Mouse (Mus musculus) midbrain, postnatal 0 days (tissue): ENCODE measurements at regions not wholly inside any gene's neighbourhood (a gene's known extent, or its start where the extent isn't known, plus 50 kb on each side); places are given as distances from the start of the nearest gene placed in this dataset.

Experiments used
- ATAC-seq: fragments of 200-750 bp; cut with Nextera tagmentation; 2 replicates; pipeline ENCODE4 v1.8.0; 2017; ENCODE audit warnings: moderate number of reproducible peaks, mild to moderate bottlenecking, moderate TSS enrichment, moderate library complexity; ENCODE audit not compliant: low FRiP score
- DNase-seq: peaks from one replicate; pipeline ENCODE4 v3.0.0-alpha.2; 2015; ENCODE audit warnings: low spot score
- H3K27ac ChIP-seq: fragments of 300-500 bp; sonication (generic); 2 replicates; pipeline ENCODE4 v1.5.1; 2014; ENCODE audit warnings: low read depth, mild to moderate bottlenecking, low read length, mixed read lengths
- H3K27me3 ChIP-seq: fragments of 300-500 bp; sonication (generic); 2 replicates; pipeline ENCODE4 v1.6.1; 2014; ENCODE audit warnings: low read length, control low read depth, mixed read lengths; ENCODE audit not compliant: insufficient read depth
- H3K36me3 ChIP-seq: fragments of 300-500 bp; sonication (generic); 2 replicates; pipeline ENCODE4 v1.6.1; 2014; ENCODE audit warnings: low read length, control low read depth, mixed read lengths; ENCODE audit not compliant: insufficient read depth
- H3K4me1 ChIP-seq: fragments of 300-500 bp; sonication (generic); 2 replicates; pipeline ENCODE4 v1.6.1; 2014; ENCODE audit warnings: mild to moderate bottlenecking, control low read depth, antibody characterized with exemption, low read length, mixed read lengths; ENCODE audit not compliant: insufficient read depth
- H3K4me2 ChIP-seq: fragments of 300-500 bp; sonication (generic); 2 replicates; pipeline ENCODE4 v1.6.1; 2014; ENCODE audit warnings: low read depth, mild to moderate bottlenecking, low read length, mixed read lengths; ENCODE audit not compliant: poor library complexity, severe bottlenecking
- H3K4me3 ChIP-seq: fragments of 300-500 bp; sonication (generic); 2 replicates; pipeline ENCODE4 v1.5.1; 2014; ENCODE audit warnings: low read depth, mild to moderate bottlenecking, low read length, moderate library complexity
- H3K9ac ChIP-seq: fragments of 300-500 bp; sonication (generic); replicated peaks from 2 replicates; pipeline ENCODE4 v1.6.1; 2014; ENCODE audit warnings: mild to moderate bottlenecking, low read length, moderate library complexity, mixed read lengths; ENCODE audit not compliant: poor library complexity, severe bottlenecking
- H3K9me3 ChIP-seq: fragments of 300-500 bp; sonication (generic); 2 replicates; pipeline ENCODE4 v1.6.1; 2016; ENCODE audit warnings: low read length, control low read depth
- CTCF ChIP-seq: IDR thresholded peaks from 2 replicates; pipeline ENCODE4 v1.5.1; 2016; ENCODE audit warnings: antibody characterized with exemption, mild to moderate bottlenecking
- WGBS: fragments of 180-500 bp; shearing (Covaris S2); extraction: QIAGEN DNeasy Blood & Tissue Kit; methylation state at CpG from one replicate; pipeline ENCODE4 v1.1.7; 2014; 5-methylcytosine and 5-hydroxymethylcytosine counted together

GRCm38 (mm10) chr14:110190987-110191607, 563.9 kb downstream of the Slitrk6 start:
- Histone ChIP-seq H3K4me1 (no peaks in the 10 kb centered on the region), H3K27me3 (no peaks in the 10 kb centered on the region), H3K9me3 (no peaks in the 10 kb centered on the region), H3K36me3 (no peaks in the 10 kb centered on the region), H3K4me3 (no peak overlapping the region), H3K4me2 (no peak overlapping the region), H3K9ac (no peak overlapping the region), H3K27ac (no peak overlapping the region)
- ATAC-seq: no peak
- WGBS: 54% methylated on average over 2 of the region's 2 CpGs
- TF ChIP-seq CTCF: no peak
- DNase-seq: no peak

DNA sequence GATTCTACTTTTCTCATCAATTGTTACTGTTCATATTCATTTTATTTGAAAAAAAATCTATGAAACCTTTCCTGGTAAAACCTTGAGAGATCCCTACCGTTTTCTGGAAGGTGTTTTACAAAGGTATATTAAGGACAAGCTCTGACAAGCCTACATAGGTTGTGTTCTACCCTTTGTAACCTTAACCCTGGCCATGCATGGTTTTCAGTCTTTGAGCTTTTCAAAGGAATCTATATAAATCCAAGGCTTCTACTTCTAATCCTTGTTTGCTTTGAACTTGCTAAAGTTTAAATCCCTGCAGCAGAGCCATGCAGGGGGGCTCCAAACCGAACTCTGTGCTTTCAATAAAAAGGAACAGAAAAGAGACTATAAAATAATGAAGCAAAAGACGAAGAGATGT, 564.5 kb downstream of the Slitrk6 start:
- Histone ChIP-seq H3K27ac (no peak overlapping the region), H3K4me1 (no peaks in the 10 kb centered on the region), H3K9ac (no peak overlapping the region), H3K27me3 (no peaks in the 10 kb centered on the region), H3K4me2 (no peak overlapping the region), H3K4me3 (no peak overlapping the region), H3K9me3 (no peaks in the 10 kb centered on the region), H3K36me3 (no peaks in the 10 kb centered on the region)
- no peak for ATAC-seq
- 34% methylated on average over 3 of the region's 3 CpGs for WGBS
- no peak for DNase-seq
- TF ChIP-seq CTCF: no peak

DNA sequence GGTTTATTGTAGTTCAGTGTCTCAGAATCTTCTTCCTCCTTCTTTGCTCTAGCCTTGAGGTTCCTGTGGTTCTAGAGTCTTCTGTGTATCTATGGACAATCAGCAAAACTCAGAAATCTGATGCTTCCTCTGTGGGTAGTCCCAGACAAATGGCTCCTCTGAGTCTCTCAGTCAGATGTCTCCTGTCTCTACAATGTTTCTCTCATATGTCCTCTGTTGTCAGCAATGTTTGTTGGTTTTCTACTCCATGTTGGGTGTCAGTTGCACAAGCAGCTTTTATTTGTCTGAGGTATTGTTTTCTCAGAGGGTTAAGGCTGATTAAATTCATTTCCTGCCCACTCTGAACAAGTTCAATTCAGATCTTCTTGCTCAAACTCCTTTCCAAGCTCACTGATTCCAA, 575.8 kb downstream of the Slitrk6 start:
- Histone ChIP-seq H3K4me1 (no peaks in the 10 kb centered on the region), H3K9ac (no peak overlapping the region), H3K9me3 (no peaks in the 10 kb centered on the region), H3K36me3 (no peaks in the 10 kb centered on the region), H3K4me3 (no peak overlapping the region), H3K27me3 (no peaks in the 10 kb centered on the region), H3K4me2 (no peak overlapping the region), H3K27ac (no peak overlapping the region)
- DNase-seq (no peak), ATAC-seq (no peak)
- TF ChIP-seq CTCF: no peak

- Histone ChIP-seq H3K36me3 (no peaks in the 10 kb centered on the region), H3K9ac (no peak overlapping the region), H3K4me1 (no peaks in the 10 kb centered on the region), H3K4me2 (no peak overlapping the region), H3K9me3 (no peaks in the 10 kb centered on the region), H3K27me3 (no peaks in the 10 kb centered on the region), H3K4me3 (no peak overlapping the region), H3K27ac (no peak overlapping the region)
- no peak for TF ChIP-seq CTCF
- DNase-seq: no peak
- no peak for ATAC-seq
- WGBS: 80% methylated on average over 3 of the region's 3 CpGs
These were observed 583.5 kb downstream of the Slitrk6 start for GRCm38 (mm10) chr14:110171162-110172117.

DNA sequence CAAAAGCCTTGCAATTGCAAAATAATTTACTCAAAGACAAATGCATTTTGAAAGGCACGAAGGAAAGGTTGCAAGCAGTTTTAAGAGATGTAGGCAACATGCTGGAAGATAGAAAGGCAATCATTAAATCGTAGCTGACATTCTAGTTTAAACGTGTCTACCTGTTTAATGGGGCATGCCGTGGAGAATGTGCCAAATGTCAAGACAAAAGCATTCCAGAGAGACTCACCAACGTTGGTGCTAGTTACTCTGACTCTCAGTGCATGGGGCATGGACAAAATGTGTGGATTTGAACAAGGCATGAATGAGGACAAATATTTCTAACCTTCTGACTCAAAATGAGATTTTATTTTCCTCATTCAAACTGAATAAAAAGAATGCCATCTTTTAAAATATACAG, 586.3 kb downstream of the Slitrk6 start:
- no peak for TF ChIP-seq CTCF
- DNase-seq: peak; percentile 1

DNA sequence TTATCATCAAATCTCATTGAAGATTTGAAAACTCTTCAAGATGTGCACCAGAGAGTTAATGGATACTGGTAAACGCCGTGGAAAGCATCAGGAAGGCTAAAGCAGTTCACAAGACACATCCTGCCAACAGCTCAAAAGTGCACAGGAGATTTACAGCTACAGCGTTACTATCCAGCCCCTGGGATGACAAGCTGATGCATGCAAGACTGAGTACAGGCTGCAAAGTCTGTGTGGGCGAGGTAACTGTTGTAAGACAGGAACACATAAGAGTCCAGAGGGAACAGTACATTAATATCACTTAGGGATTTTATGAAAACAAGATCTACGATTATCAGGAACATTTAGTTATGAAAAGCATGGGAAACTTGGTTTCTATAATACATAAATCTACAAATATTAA, 626.7 kb downstream of the Slitrk6 start:
- H3K36me3 ChIP-seq: no peaks in the 10 kb centered on the region
- no peak overlapping the region for H3K27ac ChIP-seq
- no peak overlapping the region for H3K9ac ChIP-seq
- no peak for DNase-seq
- TF ChIP-seq CTCF: no peak
- H3K9me3 ChIP-seq: no peaks in the 10 kb centered on the region
- no peak overlapping the region for H3K4me3 ChIP-seq
- H3K27me3 ChIP-seq: no peaks in the 10 kb centered on the region
- WGBS: 71% methylated on average over 5 of the region's 5 CpGs
- no peaks in the 10 kb centered on the region for H3K4me1 ChIP-seq
- ATAC-seq: no peak
- no peak overlapping the region for H3K4me2 ChIP-seq

More for the DNA sequence above, 586.3 kb downstream of the Slitrk6 start:
- Histone ChIP-seq H3K27ac (no peak overlapping the region), H3K4me3 (no peak overlapping the region), H3K36me3 (no peaks in the 10 kb centered on the region), H3K9ac (no peak overlapping the region), H3K4me1 (no peaks in the 10 kb centered on the region), H3K27me3 (no peaks in the 10 kb centered on the region), H3K9me3 (no peaks in the 10 kb centered on the region), H3K4me2 (no peak overlapping the region)
- ATAC-seq: no peak
- WGBS: 25% methylated on average over 5 of the region's 5 CpGs
